Mouse (Mus musculus): ENCODE data around the gene Thoc7. TPM values are rescaled to one million over a fixed set of nuclear protein-coding genes. Genes with fewer than 3 reads are reported as not detected.
A peak's percentile ranks its signal among the peaks of the same experiment; 100 is the strongest.

The Thoc7 gene
- total RNA-seq, 2 experiments from 2014 or later: 137 to 141 TPM

GRCm38 (mm10) chr14:13944686-13945085 is 17.0 kb downstream of the Thoc7 start:
- no peak for DNase-seq (ENCODE audit: low spot score in 2 of 2)

GRCm38 (mm10) chr14:13934052-13934371 is 27.6 kb downstream of the Thoc7 start:
- DNase-seq (ENCODE audit: low spot score in 2 of 2): no peak

- no peak for DNase-seq (ENCODE audit: low spot score in 2 of 2)
Observed at GRCm38 (mm10) chr14:13933290-13934051, 28.2 kb downstream of the Thoc7 start.

GRCm38 (mm10) chr14:13917630-13918029 is 44.0 kb downstream of the Thoc7 start:
- peak in 1 of 2 experiments; percentile 12 for DNase-seq (ENCODE audit: low spot score in 2 of 2)

DNA sequence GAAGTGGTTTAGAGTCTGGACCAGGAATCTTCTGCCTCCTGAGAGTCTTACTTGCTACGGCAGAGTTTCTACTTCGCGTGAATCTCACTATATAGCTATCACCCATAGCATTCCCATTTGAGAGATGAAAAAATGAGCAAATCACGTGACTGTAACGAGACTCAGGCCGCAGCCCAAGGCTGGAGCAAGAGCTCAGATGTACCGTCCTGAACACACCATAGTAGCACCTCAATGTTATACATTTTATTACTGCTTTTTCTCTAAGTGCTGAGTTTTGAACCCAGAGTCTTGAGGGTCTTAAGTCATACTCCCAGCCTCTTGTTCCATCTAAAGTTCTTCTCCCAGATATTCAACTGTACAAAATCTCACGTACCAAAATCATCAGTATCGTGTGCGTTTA is 44.4 kb downstream of the Thoc7 start:
- no peak for DNase-seq (ENCODE audit: low spot score in 2 of 2)

DNA sequence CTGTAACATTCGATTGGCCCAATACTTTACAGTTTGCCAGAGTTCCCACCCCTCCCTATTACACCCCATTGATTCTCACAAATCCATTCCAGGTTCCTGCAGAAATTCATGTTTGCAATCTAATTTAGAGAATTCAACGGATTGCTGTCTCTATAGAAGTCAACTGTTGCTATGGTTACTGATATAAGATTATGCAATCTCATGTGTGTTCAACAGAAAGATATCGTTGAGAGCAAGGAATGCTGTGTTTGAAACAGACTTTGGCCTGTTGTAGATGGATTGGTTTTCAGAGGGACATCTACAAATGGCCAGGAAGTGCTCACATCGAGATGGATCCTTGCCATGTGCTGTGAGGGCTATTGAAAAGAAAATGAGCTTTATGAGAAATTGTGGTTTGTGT is 46.4 kb downstream of the Thoc7 start:
- no peak for DNase-seq (ENCODE audit: low spot score in 2 of 2)

- DNase-seq (ENCODE audit: low spot score in 2 of 2): no peak
Observed at GRCm38 (mm10) chr14:13914387-13915082, 47.1 kb downstream of the Thoc7 start, which contains the start of gene Gm281. TSS of gene Gm281 (minus strand) at chr14:13914478.

DNA sequence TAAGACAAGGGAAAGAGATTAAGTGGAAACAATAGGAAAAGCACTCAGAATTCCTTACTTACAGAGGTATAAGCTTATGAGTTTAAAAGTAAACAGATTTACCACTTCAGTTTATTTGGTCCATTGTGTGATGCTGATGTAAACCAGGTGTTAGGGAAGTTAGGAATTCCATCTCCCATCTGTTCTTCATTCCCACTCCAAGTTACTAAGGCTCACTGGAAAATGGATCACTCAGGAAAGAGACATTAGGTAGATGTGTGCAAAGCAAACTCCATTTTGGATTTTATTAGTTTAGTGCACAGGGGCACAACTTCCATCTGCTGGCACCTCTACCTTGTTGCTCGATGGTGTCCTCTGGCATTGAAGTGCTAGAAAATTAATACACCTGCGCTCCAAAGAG is 51.5 kb downstream of the Thoc7 start:
- DNase-seq (ENCODE audit: low spot score in 2 of 2): no peak

GRCm38 (mm10) chr14:13907145-13907544 is 54.5 kb downstream of the Thoc7 start:
- DNase-seq (ENCODE audit: low spot score in 2 of 2): no peak

- DNase-seq (ENCODE audit: low spot score in 2 of 2): no peak
Observed at GRCm38 (mm10) chr14:13906461-13906860, 55.2 kb downstream of the Thoc7 start.

GRCm38 (mm10) chr14:13901611-13902067 is 60.0 kb downstream of the Thoc7 start:
- DNase-seq (ENCODE audit: low spot score in 2 of 2): peak in 1 of 2 experiments; percentile 4

Other genes with a start within 250 kb of the Thoc7 start
- not detected for gene Gm281, start 47.4 kb downstream of the Thoc7 start, total RNA-seq (2021)
- 10 to 100 TPM; 32.0 to 35.2 TPM for gene Atxn7, start 412 bp downstream of the Thoc7 start, total RNA-seq (2021)
- 100 to 1,000 TPM; 153 to 159 TPM for gene Psmd6, start 159.1 kb upstream of the Thoc7 start, total RNA-seq (2021)
- gene Olfr720, start 225.0 kb upstream of the Thoc7 start, total RNA-seq (2021): not detected